Mouse (Mus musculus) pancreas, adult 10 weeks (tissue): ENCODE results near the gene Nudt16l1. TPM values are rescaled to one million over a fixed set of nuclear protein-coding genes. Genes with fewer than 3 reads are reported as not detected.

Source experiments
- polyA plus RNA-seq: library from polyadenylated mRNA; stranded (reverse); fragments of 350-450 nt; fragmentation: Illumina TruSeq; extraction: RNeasy Lipid Tissue Mini Kit (QIAGEN cat#74804); gene quantifications from one replicate; pipeline ENCODE4 v1.2.3, GENCODE M21; 2015; ENCODE audit warnings: low read depth, low replicate concordance; ENCODE audit not compliant: insufficient read depth

Gene Nudt16l1
- 12.1 TPM for polyA plus RNA-seq

DNA sequence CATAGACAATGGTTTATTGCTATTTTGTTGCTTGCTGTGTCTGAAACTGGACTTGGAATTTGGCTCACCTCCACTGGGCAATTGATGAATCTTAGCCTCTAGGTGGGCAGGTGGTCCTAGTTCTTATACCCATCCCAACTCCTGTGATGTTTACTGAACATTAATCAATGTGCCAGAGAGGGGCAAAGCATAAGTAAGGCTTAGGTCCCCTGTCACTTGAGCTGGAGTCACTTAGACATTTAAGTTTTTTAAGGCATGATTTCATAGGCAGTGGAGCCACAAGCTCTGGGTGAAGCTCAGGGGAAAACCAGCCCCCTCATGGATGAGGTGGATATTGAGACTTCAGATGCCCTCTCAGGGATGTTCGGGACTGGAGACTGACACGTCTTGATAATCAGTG, at the start of gene Nudt16l1:
Nudt16l1 (plus strand) TSS at position 301 of the 400 bp plus-strand sequence.

DNA sequence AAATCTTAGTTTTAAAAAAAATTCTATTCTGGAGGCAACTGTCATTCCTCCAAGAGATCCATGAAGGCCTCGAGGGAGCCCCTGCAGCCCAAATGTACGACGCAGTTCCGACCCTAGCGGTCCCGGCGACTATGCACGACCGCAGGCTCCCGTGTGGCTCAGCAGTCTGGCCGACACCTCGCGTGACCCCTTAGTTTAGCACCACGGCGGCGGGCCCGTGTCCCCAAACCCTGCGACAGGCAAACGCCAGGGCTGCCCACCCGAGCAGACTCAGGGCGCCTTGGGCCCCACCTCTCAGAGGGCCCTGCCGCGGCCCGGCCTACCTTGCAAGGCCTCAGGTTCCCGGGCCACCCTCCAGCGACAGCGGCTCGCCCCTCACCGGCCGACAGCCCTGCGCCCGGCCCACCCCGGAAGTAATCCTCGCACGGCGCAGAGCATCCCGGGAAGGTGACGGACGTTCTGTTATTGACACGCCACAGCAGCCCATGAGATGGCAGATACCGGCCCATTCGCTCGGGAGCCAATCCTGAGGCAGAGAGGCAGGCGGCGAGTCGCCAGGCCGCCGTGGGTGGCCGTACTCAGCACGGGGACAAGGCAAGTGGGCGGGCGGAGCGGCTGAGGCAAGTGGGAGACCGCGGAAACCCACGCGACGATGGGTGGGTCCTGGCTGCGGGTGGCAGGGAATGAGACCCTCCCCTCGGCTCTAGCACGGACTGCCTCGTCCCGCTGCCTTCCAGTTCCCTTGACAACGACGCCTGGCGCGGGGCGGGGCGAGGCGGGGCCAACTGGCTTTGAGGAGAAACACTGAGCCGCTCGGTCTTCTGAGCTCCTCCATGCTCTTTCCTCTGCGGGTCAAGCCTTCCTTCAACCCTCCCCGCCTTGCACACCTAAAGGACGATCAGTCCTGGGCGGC, 25.5 kb downstream of the Nudt16l1 start, which contains the start of gene Anks3:
Anks3 (minus strand) TSS at position 409 of the 913 bp plus-strand sequence.

Other genes starting within 250 kb of the Nudt16l1 start
- 1.5 TPM for gene Nmral1, start 219.4 kb upstream of the Nudt16l1 start, polyA plus RNA-seq
- gene Hmox2, start 212.4 kb upstream of the Nudt16l1 start, polyA plus RNA-seq = 12.4 TPM
- 13.3 TPM for gene Cdip1, start 148.5 kb upstream of the Nudt16l1 start, polyA plus RNA-seq
- gene 4930562C15Rik, start 103.3 kb upstream of the Nudt16l1 start, polyA plus RNA-seq = not detected
- 19.3 TPM for gene Ubald1, start 58.4 kb upstream of the Nudt16l1 start, polyA plus RNA-seq
- 15.2 TPM for gene Mgrn1, start 52.5 kb upstream of the Nudt16l1 start, polyA plus RNA-seq
- 18.0 TPM for gene Anks3, start 25.4 kb downstream of the Nudt16l1 start, polyA plus RNA-seq
- gene Sept12, start 59.1 kb downstream of the Nudt16l1 start, polyA plus RNA-seq = not detected
- 14.3 TPM for gene Smim22, start 68.5 kb downstream of the Nudt16l1 start, polyA plus RNA-seq
- 16.7 TPM for gene Rogdi, start 74.8 kb downstream of the Nudt16l1 start, polyA plus RNA-seq
- 27.2 TPM for gene Glyr1, start 111.1 kb downstream of the Nudt16l1 start, polyA plus RNA-seq
- gene Ubn1, start 111.3 kb downstream of the Nudt16l1 start, polyA plus RNA-seq = 13.5 TPM
- gene Ppl, start 193.7 kb downstream of the Nudt16l1 start, polyA plus RNA-seq = 4.2 TPM
- gene Sec14l5, start 208.3 kb downstream of the Nudt16l1 start, polyA plus RNA-seq = not detected